Mouse (Mus musculus): Measurements from ENCODE around the gene Ctla4. TPM values are rescaled to one million over a fixed set of nuclear protein-coding genes. Genes with fewer than 3 reads are reported as not detected.
A peak's percentile ranks its signal among the peaks of the same experiment; 100 is the strongest.

Gene Ctla4
- polyA plus RNA-seq, 1 experiment, result not detected

DNA sequence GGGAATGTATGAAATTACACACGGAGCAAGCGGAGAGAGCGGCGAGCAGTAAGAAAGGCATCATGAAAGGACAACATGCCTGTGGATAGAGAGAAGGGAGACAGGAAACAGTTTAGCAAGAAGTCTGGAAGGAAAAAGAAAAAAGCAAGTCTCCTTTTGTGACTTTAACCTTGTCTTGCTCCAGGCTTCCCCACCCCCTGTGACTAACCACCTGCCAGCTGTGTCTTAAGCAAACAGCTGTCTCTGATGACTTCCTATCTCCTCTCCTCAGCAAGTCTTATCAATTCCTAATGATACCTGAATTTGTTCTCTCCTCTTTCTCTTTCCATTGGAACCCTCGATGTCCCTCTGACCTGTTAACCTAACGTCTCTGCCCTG is 34.0 kb upstream of the Ctla4 start:
- WGBS, result 80% methylated on average over 6 of the region's 6 CpGs
- no peak for TF ChIP-seq POLR2A (IDR thresholded peaks at IDR 0.05; ENCODE audit: insufficient read depth, low read depth, low read length)
- no peak for TF ChIP-seq CTCF (IDR thresholded peaks at IDR 0.05; ENCODE audit: insufficient read depth, low read depth, low read length)
- Histone ChIP-seq H3K27ac (ENCODE audit: insufficient read depth, low read depth, low read length) (no peak overlapping the region), H3K4me3 (ENCODE audit: insufficient read depth, low read depth, low read length) (no peak overlapping the region), H3K4me1 (ENCODE audit: control insufficient read depth, insufficient read depth, low read length) (no peaks in the 10 kb centered on the region)

DNA sequence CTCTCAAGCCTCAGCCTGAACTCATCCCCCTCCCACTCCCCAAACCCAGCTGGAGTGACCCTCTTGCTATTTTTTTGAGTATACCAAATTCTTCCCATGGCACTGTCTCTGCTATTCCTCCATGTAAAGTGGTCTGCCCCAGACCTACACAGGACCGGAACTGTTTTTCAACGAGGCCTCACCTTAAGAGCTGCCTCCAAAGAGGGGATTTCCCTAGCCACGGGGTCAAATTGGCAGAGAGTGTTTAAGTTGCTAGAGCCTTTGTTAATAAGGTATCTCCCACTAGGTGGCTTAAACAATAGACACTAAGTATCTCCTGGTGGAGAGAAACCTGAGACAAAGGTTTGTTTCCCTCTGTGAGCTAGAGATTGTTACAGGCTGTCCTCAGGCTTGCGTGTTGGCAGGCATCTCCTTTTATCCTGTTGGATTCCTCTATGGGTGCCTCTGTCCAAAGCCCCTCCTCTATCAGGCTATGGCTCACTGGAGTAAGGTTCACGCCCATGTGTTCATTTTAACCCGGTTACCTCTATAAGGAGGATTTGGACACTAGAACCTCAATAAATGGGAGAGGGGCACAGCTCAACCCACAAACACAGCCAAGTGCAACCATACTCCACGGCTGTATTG is 33.4 kb upstream of the Ctla4 start:
- 66% methylated on average over 7 of the region's 7 CpGs for WGBS
- Histone ChIP-seq H3K27ac (ENCODE audit: insufficient read depth, low read depth, low read length) (no peak overlapping the region), H3K4me3 (ENCODE audit: insufficient read depth, low read depth, low read length) (no peak overlapping the region), H3K4me1 (ENCODE audit: control insufficient read depth, insufficient read depth, low read length) (no peaks in the 10 kb centered on the region)
- no peak for TF ChIP-seq CTCF (IDR thresholded peaks at IDR 0.05; ENCODE audit: insufficient read depth, low read depth, low read length)
- no peak for TF ChIP-seq POLR2A (IDR thresholded peaks at IDR 0.05; ENCODE audit: insufficient read depth, low read depth, low read length)

- Histone ChIP-seq H3K4me1 (ENCODE audit: control insufficient read depth, insufficient read depth, low read length) (no peaks in the 10 kb centered on the region), H3K4me3 (ENCODE audit: insufficient read depth, low read depth, low read length) (no peak overlapping the region), H3K27ac (ENCODE audit: insufficient read depth, low read depth, low read length) (no peak overlapping the region)
- TF ChIP-seq CTCF (IDR thresholded peaks at IDR 0.05; ENCODE audit: insufficient read depth, low read depth, low read length), result no peak
- no peak for TF ChIP-seq POLR2A (IDR thresholded peaks at IDR 0.05; ENCODE audit: insufficient read depth, low read depth, low read length)
- WGBS, result 94% methylated on average over 5 of the region's 5 CpGs
These were observed 32.8 kb upstream of the Ctla4 start for GRCm38 (mm10) chr1:60853991-60854390.

GRCm38 (mm10) chr1:60857351-60858220 is 29.2 kb upstream of the Ctla4 start:
- 85% methylated on average over 12 of the region's 12 CpGs for WGBS
- no peak overlapping the region for H3K27ac ChIP-seq (ENCODE audit: insufficient read depth, low read depth, low read length)

DNA sequence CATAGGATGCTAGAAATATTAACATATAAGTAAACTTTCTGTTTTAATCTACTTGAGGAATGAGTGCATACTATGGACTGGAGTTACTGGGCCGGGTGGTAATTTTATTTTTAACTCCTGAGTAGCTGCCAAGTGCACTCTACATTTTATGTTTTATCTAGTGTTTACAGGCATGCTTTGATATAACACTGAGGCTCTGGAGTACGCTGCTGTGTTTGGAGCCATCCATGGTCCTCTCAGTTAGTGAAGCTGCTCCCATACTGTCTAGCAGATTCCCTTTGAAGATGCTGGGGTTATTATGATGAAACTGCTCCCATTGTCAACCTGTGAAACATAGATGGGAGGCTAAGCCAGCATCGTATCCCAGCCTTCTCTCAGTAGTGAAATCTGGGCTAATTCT is 27.6 kb upstream of the Ctla4 start:
- WGBS, result 65% methylated on average over 3 of the region's 3 CpGs
- H3K4me3 ChIP-seq (ENCODE audit: insufficient read depth, low read depth, low read length), result no peak overlapping the region
- no peak overlapping the region for H3K27ac ChIP-seq (ENCODE audit: insufficient read depth, low read depth, low read length)
- no peak for TF ChIP-seq POLR2A (IDR thresholded peaks at IDR 0.05; ENCODE audit: insufficient read depth, low read depth, low read length)
- no peak for TF ChIP-seq CTCF (IDR thresholded peaks at IDR 0.05; ENCODE audit: insufficient read depth, low read depth, low read length)
- H3K4me1 ChIP-seq (ENCODE audit: control insufficient read depth, insufficient read depth, low read length), result peaks cover 3% of the 10 kb centered on the region; the same call in 1 of the 2 replicates

More at GRCm38 (mm10) chr1:60857351-60858220, 29.2 kb upstream of the Ctla4 start:
- H3K4me1 ChIP-seq (ENCODE audit: control insufficient read depth, insufficient read depth, low read length), result no peaks in the 10 kb centered on the region
- TF ChIP-seq POLR2A (IDR thresholded peaks at IDR 0.05; ENCODE audit: insufficient read depth, low read depth, low read length), result no peak
- no peak overlapping the region for H3K4me3 ChIP-seq (ENCODE audit: insufficient read depth, low read depth, low read length)

- Histone ChIP-seq H3K4me3 (ENCODE audit: insufficient read depth, low read depth, low read length) (no peak overlapping the region), H3K4me1 (ENCODE audit: control insufficient read depth, insufficient read depth, low read length) (peaks cover 3% of the 10 kb centered on the region; the same call in 1 of the 2 replicates), H3K27ac (ENCODE audit: insufficient read depth, low read depth, low read length) (no peak overlapping the region)
- no peak for TF ChIP-seq POLR2A (IDR thresholded peaks at IDR 0.05; ENCODE audit: insufficient read depth, low read depth, low read length)
- 87% methylated on average over 3 of the region's 3 CpGs for WGBS
These were observed 27.0 kb upstream of the Ctla4 start for GRCm38 (mm10) chr1:60859842-60860241.

DNA sequence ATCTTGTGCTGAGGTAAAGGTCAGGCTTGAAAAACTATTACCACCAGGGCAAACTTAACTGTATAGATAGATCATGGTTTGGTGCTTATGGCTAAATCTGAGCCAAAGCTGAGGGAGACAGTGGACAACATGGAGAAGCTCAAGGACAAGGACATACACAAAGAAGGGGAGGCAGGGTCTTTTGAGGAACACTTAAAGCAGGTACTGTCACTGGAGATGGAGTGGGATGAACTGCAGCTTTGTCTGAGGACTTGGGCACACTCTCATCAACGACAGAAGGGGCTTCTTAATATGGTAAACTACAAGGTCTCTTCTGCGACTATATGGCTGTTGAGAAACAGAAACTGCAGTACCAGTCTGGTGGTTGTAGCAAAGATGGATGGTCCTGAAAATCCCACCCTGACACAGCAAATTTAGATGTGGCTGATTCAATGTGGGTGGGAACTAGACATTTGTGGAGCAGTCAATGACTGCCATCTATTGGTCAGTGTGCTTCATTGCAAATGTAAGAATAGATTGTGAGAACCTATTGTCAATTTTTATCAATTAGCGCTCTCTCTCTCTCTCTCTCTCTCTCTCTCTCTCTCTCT is 26.3 kb upstream of the Ctla4 start:
- Histone ChIP-seq H3K27ac (ENCODE audit: insufficient read depth, low read depth, low read length) (peak overlapping the region; percentile 86), H3K4me3 (ENCODE audit: insufficient read depth, low read depth, low read length) (no peak overlapping the region), H3K4me1 (ENCODE audit: control insufficient read depth, insufficient read depth, low read length) (peaks cover 3% of the 10 kb centered on the region; the same call in 1 of the 2 replicates)
- 16% methylated on average over 3 of the region's 3 CpGs for WGBS
- TF ChIP-seq POLR2A (IDR thresholded peaks at IDR 0.05; ENCODE audit: insufficient read depth, low read depth, low read length), result no peak
- no peak for TF ChIP-seq CTCF (IDR thresholded peaks at IDR 0.05; ENCODE audit: insufficient read depth, low read depth, low read length)

DNA sequence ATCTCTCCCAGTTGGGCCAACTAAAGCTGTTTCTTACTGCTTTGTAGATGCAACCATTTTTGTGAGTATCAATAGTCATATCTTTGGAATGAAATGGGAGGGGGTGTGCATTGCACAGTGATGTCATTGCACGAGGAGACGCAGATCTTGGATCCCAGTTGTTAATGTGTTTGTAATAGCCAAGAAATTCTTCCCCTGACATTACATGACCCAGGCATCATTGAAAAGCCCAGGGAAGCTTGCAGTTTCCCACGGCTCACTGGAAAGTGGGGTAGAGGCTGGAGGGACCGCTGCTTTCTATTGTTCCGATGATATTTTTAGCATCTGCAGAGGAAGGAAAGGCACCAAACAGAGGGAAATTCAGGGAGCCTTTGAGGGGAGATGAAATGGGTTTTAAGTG is 25.8 kb upstream of the Ctla4 start:
- Histone ChIP-seq H3K27ac (ENCODE audit: insufficient read depth, low read depth, low read length) (peak overlapping the region; percentile 86), H3K4me1 (ENCODE audit: control insufficient read depth, insufficient read depth, low read length) (peaks cover 3% of the 10 kb centered on the region; the same call in 1 of the 2 replicates), H3K4me3 (ENCODE audit: insufficient read depth, low read depth, low read length) (peak overlapping the region; percentile 43)
- TF ChIP-seq CTCF (IDR thresholded peaks at IDR 0.05; ENCODE audit: insufficient read depth, low read depth, low read length), result no peak
- no peak for TF ChIP-seq POLR2A (IDR thresholded peaks at IDR 0.05; ENCODE audit: insufficient read depth, low read depth, low read length)
- 5% methylated on average over 5 of the region's 5 CpGs for WGBS

- Histone ChIP-seq H3K27ac (ENCODE audit: insufficient read depth, low read depth, low read length) (peak overlapping the region; percentile 86; the same call in 1 of the 2 replicates), H3K4me3 (ENCODE audit: insufficient read depth, low read depth, low read length) (no peak overlapping the region), H3K4me1 (ENCODE audit: control insufficient read depth, insufficient read depth, low read length) (peaks cover 3% of the 10 kb centered on the region; the same call in 1 of the 2 replicates)
- whole genome bisulfite sequencing, result 28% methylated on average over 5 of the region's 5 CpGs
- no peak for TF ChIP-seq POLR2A (IDR thresholded peaks at IDR 0.05; ENCODE audit: insufficient read depth, low read depth, low read length)
- no peak for TF ChIP-seq CTCF (IDR thresholded peaks at IDR 0.05; ENCODE audit: insufficient read depth, low read depth, low read length)
These were observed 25.4 kb upstream of the Ctla4 start for GRCm38 (mm10) chr1:60861431-60861830.
